11 mouse cellular contexts compared by ENCODE assay signal in genomic region chr3:41194311-41195112, GRCm38 (mm10).
DNase-seq lines count a peak whose midpoint lies in the region; ATAC-seq and TF ChIP-seq lines count a peak whose summit lies in the region.
"Had no signal": no experiment of that assay in that cellular context is flagged by ENCODE, and none has a peak within 500 bp of the region (broad histone marks: within the 10 kb centered on the region; RNA-seq: fewer than 3 reads in every experiment).

No protein-coding gene starts in this region.

- H3K36me3 ChIP-seq in hindbrain, embryonic 13.5 days, result no peaks in the 10 kb centered on the region
- no peaks in the 10 kb centered on the region for H3K36me3 ChIP-seq in hindbrain, embryonic 16.5 days (ENCODE audit: control insufficient read depth, insufficient read depth, low read length)
- no peaks in the 10 kb centered on the region for H3K36me3 ChIP-seq in lung, postnatal 0 days (ENCODE audit: insufficient read depth, low read length)
- H3K36me3 ChIP-seq: hindbrain, embryonic 15.5 days had no signal

- whole genome bisulfite sequencing in hindbrain, embryonic 13.5 days, result 62% methylated on average over 9 of the region's 9 CpGs
- WGBS in hindbrain, embryonic 16.5 days, result 61% methylated on average over 9 of the region's 9 CpGs
- WGBS in lung, postnatal 0 days, result 77% methylated on average over 9 of the region's 9 CpGs

- no peak overlapping the region for H3K9ac ChIP-seq in hindbrain, embryonic 13.5 days
- no peak overlapping the region for H3K9ac ChIP-seq in hindbrain, embryonic 16.5 days (ENCODE audit: low read depth, low read length)
- H3K9ac ChIP-seq in lung, postnatal 0 days (replicated peaks; ENCODE audit: low read depth), result no peak overlapping the region
- H3K9ac ChIP-seq: hindbrain, embryonic 15.5 days had no signal

- TF ChIP-seq CTCF in lung, postnatal 0 days (IDR thresholded peaks at IDR 0.05), result no peak

- no peaks in the 10 kb centered on the region for H3K27me3 ChIP-seq in hindbrain, embryonic 13.5 days
- no peaks in the 10 kb centered on the region for H3K27me3 ChIP-seq in hindbrain, embryonic 16.5 days (replicated peaks; ENCODE audit: control insufficient read depth, insufficient read depth, low read length)
- no peaks in the 10 kb centered on the region for H3K27me3 ChIP-seq in lung, postnatal 0 days (replicated peaks; ENCODE audit: insufficient read depth, low read length)
- H3K27me3 ChIP-seq: hindbrain, embryonic 15.5 days had no signal

- H3K9me3 ChIP-seq in hindbrain, embryonic 13.5 days, result no peaks in the 10 kb centered on the region
- no peaks in the 10 kb centered on the region for H3K9me3 ChIP-seq in hindbrain, embryonic 16.5 days (ENCODE audit: control insufficient read depth, low read length)
- H3K9me3 ChIP-seq in lung, postnatal 0 days (ENCODE audit: low read length), result no peaks in the 10 kb centered on the region
- H3K9me3 ChIP-seq: hindbrain, embryonic 15.5 days had no signal

- no peak for TF ChIP-seq EP300 in lung, postnatal 0 days (IDR thresholded peaks at IDR 0.05)

- H3K4me2 ChIP-seq in hindbrain, embryonic 13.5 days, result no peak overlapping the region
- no peak overlapping the region for H3K4me2 ChIP-seq in hindbrain, embryonic 16.5 days (ENCODE audit: low read length)
- no peak overlapping the region for H3K4me2 ChIP-seq in lung, postnatal 0 days (replicated peaks; ENCODE audit: low read depth, low read length)
- H3K4me2 ChIP-seq: hindbrain, embryonic 15.5 days; liver, embryonic 11.5 days had no signal

- peaks cover 20% of the 10 kb centered on the region for H3K4me1 ChIP-seq in hindbrain, embryonic 13.5 days (replicated peaks)
- H3K4me1 ChIP-seq in hindbrain, embryonic 16.5 days (ENCODE audit: control insufficient read depth, insufficient read depth, low read depth, low read length), result peaks cover 9% of the 10 kb centered on the region; the same call in 1 of the 2 replicates
- H3K4me1 ChIP-seq in lung, postnatal 0 days (ENCODE audit: insufficient read depth, low read depth, low read length), result no peaks in the 10 kb centered on the region

- no peak overlapping the region for H3K4me3 ChIP-seq in hindbrain, embryonic 13.5 days
- no peak overlapping the region for H3K4me3 ChIP-seq in hindbrain, embryonic 16.5 days (ENCODE audit: low read length)
- no peak overlapping the region for H3K4me3 ChIP-seq in lung, postnatal 0 days (ENCODE audit: low read depth, low read length)
- H3K4me3 ChIP-seq: hindbrain, embryonic 15.5 days had no signal

- 0 out of 2 replicates have a peak overlapping the region, but pooled peaks have one; percentile 18 for H3K27ac ChIP-seq in hindbrain, embryonic 13.5 days
- H3K27ac ChIP-seq in hindbrain, embryonic 16.5 days (ENCODE audit: low read depth, low read length), result no peak overlapping the region
- H3K27ac ChIP-seq in lung, postnatal 0 days (ENCODE audit: low read length), result no peak overlapping the region
- H3K27ac ChIP-seq: hindbrain, embryonic 15.5 days had no signal

- ATAC-seq in hindbrain, embryonic 13.5 days (ENCODE audit: low FRiP score), result no peak
- ATAC-seq in hindbrain, embryonic 16.5 days, result no peak
- no peak for ATAC-seq in lung, postnatal 0 days

- DNase-seq in 3134 (ENCODE audit: extremely low read depth, insufficient read length, low spot score), result peak; percentile 66
- peak; percentile 67 for DNase-seq in MN1 (ENCODE audit: low spot score)
- peak; percentile 78 for DNase-seq in fat pad, adult 2 months (ENCODE audit: extremely low read depth, low read depth, low spot score)
- no peak for DNase-seq in yolk sac, embryonic 10.5 days (ENCODE audit: low spot score)
- no peak for DNase-seq in lung, postnatal 0 days (ENCODE audit: low spot score)
- DNase-seq in urinary bladder, postnatal 4 days (ENCODE audit: low spot score in 2 of 2), result no peak
- DNase-seq: embryo, embryonic 11 days had no signal

Comparison
In these comparisons a context has a peak if more than half of its experiments do, and no peak if none do; other contexts are left out.
1. DNase-seq: peak in 3134 (single experiment), MN1 (single experiment) and fat pad, adult 2 months (single experiment); none in yolk sac, embryonic 10.5 days (single experiment), lung, postnatal 0 days (single experiment) and urinary bladder, postnatal 4 days (0 of 2).